Mouse (Mus musculus): ENCODE data around the gene Vps37c. TPM values are rescaled to one million over a fixed set of nuclear protein-coding genes. Genes with fewer than 3 reads are reported as not detected.

Vps37c gene
- polyA plus RNA-seq, 1 experiment = 29.5 TPM

DNA sequence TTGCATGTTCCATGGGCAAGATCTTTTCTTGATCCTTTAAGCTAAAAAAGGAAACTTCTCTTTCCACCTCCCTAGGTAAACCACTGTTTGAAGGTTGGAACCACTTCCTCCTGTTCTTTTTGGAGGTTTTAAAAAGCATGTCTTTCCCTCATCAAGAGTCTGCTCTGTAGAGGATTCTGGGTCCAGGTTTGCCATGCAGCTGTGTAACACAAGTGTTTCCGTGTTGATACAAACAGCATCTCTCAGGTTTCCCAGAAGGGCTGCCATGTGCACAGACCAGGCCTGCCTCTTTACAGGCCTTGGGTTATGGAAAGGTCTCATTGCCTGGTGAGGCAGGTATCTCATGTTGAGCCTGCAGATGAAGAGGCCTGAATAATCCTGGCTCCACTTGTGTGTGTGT is 63.1 kb downstream of the Vps37c start:
- 49% methylated on average over 1 of the region's 1 CpGs for WGBS
- H3K4me1 ChIP-seq (ENCODE audit: control insufficient read depth, insufficient read depth, low read length) = peaks cover 4% of the 10 kb centered on the region; the same call in 1 of the 2 replicates
- TF ChIP-seq CTCF (IDR thresholded peaks at IDR 0.05; ENCODE audit: control insufficient read depth, insufficient read depth, low read length) (no peak), POLR2A (IDR thresholded peaks at IDR 0.05; ENCODE audit: borderline replicate concordance, control insufficient read depth, low read depth, low read length) (no peak)
- H3K27ac ChIP-seq (ENCODE audit: control insufficient read depth, insufficient read depth, low read depth, low read length, poor library complexity) = no peak overlapping the region
- no peak overlapping the region for H3K4me3 ChIP-seq (replicated peaks; ENCODE audit: control insufficient read depth, low read depth, low read length)

DNA sequence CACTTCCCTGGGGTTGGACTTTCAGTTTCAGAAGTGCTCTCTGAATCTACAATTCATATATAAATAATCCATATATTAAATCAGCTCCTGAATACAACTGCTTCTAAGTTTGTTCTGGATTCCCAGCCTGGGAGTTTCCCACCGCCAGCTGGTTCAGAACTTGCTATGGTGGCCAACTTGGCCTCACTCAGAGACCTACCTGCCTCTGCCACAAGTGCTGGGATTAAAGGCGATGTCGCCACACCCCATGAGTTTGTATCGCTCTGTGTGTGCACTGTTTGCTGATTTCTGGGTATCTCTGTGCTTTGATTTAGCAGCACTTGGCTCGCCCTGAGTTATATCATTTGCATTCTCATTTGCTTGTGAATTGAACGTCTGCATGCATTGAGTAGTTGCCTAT is 63.6 kb downstream of the Vps37c start:
- no peak overlapping the region for H3K27ac ChIP-seq (ENCODE audit: control insufficient read depth, insufficient read depth, low read depth, low read length, poor library complexity)

DNA sequence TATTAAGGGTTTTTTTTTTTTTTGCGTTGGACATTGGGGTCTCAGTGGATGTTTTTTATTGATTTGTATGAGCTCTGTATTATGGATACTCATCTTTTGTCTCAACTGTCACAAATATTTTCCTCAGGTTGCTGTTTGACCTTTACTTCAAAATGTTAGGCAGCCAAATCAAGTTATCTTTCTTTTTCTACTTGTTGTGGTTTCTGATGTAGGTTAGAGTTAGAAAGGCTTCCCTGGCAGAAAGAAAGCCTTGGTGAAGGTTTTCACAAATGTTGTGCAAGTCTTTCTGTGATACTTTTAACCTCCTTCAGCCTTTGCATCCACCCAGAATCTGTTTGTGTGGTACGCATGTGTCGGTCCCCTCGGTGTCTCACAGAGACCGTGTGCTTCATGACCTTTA is 64.1 kb downstream of the Vps37c start:
- WGBS = 86% methylated on average over 5 of the region's 5 CpGs
- TF ChIP-seq POLR2A (IDR thresholded peaks at IDR 0.05; ENCODE audit: borderline replicate concordance, control insufficient read depth, low read depth, low read length) = no peak
- peaks cover 4% of the 10 kb centered on the region; the same call in 1 of the 2 replicates for H3K4me1 ChIP-seq (ENCODE audit: control insufficient read depth, insufficient read depth, low read length)

More for the DNA sequence above, 63.6 kb downstream of the Vps37c start:
- Histone ChIP-seq H3K4me3 (replicated peaks; ENCODE audit: control insufficient read depth, low read depth, low read length) (no peak overlapping the region), H3K4me1 (ENCODE audit: control insufficient read depth, insufficient read depth, low read length) (peaks cover 4% of the 10 kb centered on the region; the same call in 1 of the 2 replicates)
- WGBS = 81% methylated on average over 6 of the region's 6 CpGs
- TF ChIP-seq CTCF (IDR thresholded peaks at IDR 0.05; ENCODE audit: control insufficient read depth, insufficient read depth, low read length) (no peak), POLR2A (IDR thresholded peaks at IDR 0.05; ENCODE audit: borderline replicate concordance, control insufficient read depth, low read depth, low read length) (no peak)

DNA sequence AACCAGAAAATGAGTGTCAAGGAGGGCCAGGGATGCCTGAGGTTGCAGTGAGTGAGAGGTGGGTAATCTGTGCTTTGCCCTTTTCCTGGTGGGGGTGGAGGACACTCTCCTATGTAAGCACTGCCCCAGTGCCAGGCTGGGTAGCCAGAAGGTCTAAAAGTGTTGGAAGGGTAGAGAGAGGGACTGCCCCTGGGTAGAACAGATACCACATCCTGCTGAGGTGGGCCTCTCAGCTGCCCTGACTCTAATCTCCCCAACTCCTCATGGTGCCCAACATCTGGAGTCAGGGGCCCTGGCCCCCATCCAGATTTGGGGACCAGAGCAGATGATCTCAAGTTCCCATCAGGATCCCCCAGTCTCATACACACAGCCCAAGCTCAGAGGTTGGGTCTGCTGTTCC is 68.6 kb downstream of the Vps37c start:
- no peak overlapping the region for H3K27ac ChIP-seq (ENCODE audit: control insufficient read depth, insufficient read depth, low read depth, low read length, poor library complexity)
- no peak overlapping the region for H3K4me3 ChIP-seq (replicated peaks; ENCODE audit: control insufficient read depth, low read depth, low read length)
- TF ChIP-seq POLR2A (IDR thresholded peaks at IDR 0.05; ENCODE audit: borderline replicate concordance, control insufficient read depth, low read depth, low read length) (no peak), CTCF (IDR thresholded peaks at IDR 0.05; ENCODE audit: control insufficient read depth, insufficient read depth, low read length) (no peak)
- H3K4me1 ChIP-seq (ENCODE audit: control insufficient read depth, insufficient read depth, low read length) = no peaks in the 10 kb centered on the region

More for the DNA sequence above, 64.1 kb downstream of the Vps37c start:
- no peak overlapping the region for H3K27ac ChIP-seq (ENCODE audit: control insufficient read depth, insufficient read depth, low read depth, low read length, poor library complexity)
- no peak overlapping the region for H3K4me3 ChIP-seq (replicated peaks; ENCODE audit: control insufficient read depth, low read depth, low read length)

DNA sequence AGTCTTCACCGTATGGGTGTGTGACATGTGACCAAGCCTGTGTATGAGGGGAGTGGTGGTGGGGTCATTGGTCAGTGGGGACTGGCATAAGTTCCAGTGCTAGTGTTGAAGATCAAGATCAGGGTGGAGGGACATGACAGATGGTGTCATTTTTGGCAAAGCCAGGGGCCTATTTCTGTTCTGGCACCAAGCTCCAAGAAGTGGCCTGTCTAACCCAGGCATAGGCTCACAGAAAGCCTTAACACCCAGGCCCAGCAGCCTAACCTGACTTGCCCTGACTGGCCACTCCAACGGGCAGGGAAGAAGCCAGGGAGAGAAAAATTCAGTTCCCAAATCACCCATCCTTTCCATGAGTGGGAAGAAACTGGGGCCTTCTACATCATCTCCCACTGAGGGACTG is 69.0 kb downstream of the Vps37c start:
- H3K4me3 ChIP-seq (replicated peaks; ENCODE audit: control insufficient read depth, low read depth, low read length) = no peak overlapping the region
- H3K27ac ChIP-seq (ENCODE audit: control insufficient read depth, insufficient read depth, low read depth, low read length, poor library complexity) = no peak overlapping the region
- TF ChIP-seq POLR2A (IDR thresholded peaks at IDR 0.05; ENCODE audit: borderline replicate concordance, control insufficient read depth, low read depth, low read length) = no peak
- 68% methylated on average over 2 of the region's 2 CpGs for WGBS
- H3K4me1 ChIP-seq (ENCODE audit: control insufficient read depth, insufficient read depth, low read length) = no peaks in the 10 kb centered on the region

DNA sequence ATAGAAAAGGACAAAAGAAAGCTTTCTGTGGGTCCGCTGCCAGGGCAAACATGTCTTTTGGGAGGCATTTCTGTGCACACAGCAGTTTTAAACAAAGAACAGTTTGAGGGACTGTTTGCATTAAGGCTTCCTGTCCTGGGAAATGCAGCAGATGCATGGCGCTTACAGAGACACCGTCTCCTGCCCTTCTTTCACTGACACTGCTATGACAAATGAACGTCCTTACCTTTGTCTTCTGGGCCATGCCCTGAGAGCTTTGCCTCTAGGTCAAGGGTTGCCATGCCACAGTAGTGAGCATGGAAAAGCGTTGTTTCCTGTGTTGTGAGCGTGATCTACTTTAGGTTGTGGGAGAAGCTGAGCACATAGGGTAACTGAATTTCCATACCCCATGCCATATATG is 70.2 kb downstream of the Vps37c start:
- Histone ChIP-seq H3K27ac (ENCODE audit: control insufficient read depth, insufficient read depth, low read depth, low read length, poor library complexity) (no peak overlapping the region), H3K4me1 (ENCODE audit: control insufficient read depth, insufficient read depth, low read length) (no peaks in the 10 kb centered on the region), H3K4me3 (replicated peaks; ENCODE audit: control insufficient read depth, low read depth, low read length) (no peak overlapping the region)
- WGBS = 81% methylated on average over 6 of the region's 6 CpGs
- TF ChIP-seq CTCF (IDR thresholded peaks at IDR 0.05; ENCODE audit: control insufficient read depth, insufficient read depth, low read length) (no peak), POLR2A (IDR thresholded peaks at IDR 0.05; ENCODE audit: borderline replicate concordance, control insufficient read depth, low read depth, low read length) (no peak)

DNA sequence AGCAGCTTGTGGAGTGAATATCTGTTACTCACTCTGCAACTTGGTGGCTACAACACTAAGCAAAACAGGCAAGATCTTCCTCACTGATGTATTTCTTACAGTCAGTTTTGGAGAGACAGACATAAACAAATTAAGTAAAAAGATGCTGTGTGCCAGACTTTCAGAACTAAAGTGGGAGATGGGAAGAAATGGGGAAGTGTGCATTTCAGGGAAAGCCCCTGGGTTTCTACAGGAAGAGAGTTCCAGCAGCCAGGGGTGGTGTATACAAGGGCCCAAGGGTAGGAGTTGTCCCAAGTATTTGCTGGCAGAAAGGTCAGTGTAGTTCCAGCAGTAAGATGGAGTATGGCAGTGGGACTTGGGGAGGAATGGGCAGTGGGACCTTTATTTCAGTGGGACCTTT is 71.0 kb downstream of the Vps37c start:
- H3K4me3 ChIP-seq (replicated peaks; ENCODE audit: control insufficient read depth, low read depth, low read length) = no peak overlapping the region
- no peaks in the 10 kb centered on the region for H3K4me1 ChIP-seq (ENCODE audit: control insufficient read depth, insufficient read depth, low read length)
- TF ChIP-seq POLR2A (IDR thresholded peaks at IDR 0.05; ENCODE audit: borderline replicate concordance, control insufficient read depth, low read depth, low read length) = no peak
- no peak for TF ChIP-seq CTCF (IDR thresholded peaks at IDR 0.05; ENCODE audit: control insufficient read depth, insufficient read depth, low read length)
- H3K27ac ChIP-seq (ENCODE audit: control insufficient read depth, insufficient read depth, low read depth, low read length, poor library complexity) = no peak overlapping the region

DNA sequence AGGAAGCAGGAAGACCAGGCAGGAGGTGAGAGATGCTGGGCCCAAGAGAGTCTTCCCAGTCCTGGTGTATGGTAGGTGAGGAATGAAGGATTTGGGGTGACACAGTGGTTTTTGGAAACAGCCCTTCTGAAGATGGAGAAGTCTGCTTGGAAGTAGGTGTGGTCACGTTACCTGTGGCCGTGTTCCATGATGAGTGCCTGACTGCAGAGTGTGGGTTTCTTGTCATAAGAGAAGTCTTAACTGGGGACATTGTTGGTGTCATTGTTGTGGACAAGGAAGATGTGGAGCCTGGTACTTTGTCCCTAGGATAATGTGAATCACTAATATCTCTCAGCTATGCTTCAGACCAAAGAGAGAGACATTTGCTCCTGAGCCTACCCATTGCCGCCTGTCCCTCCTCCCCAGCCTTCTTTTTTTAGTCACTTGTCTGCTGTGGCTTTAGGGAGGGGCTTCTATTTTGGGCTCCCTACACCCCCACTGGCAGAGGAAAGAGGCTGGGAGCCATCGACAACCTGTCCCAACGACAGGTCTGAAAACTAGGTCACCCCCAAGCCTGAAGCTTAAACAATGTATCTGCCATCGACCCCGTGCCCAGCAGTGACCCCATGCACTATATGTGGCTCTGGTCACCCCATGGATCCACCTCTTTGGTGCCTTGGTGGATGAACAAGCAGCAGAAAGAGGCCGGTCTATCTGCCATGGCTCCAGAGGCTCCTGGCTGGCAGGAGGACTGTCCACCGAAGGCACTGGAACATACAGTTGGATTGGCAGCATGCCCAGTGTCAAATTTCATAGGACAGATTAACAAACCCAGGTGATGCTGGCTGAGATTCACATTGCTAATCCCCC is 71.7 kb downstream of the Vps37c start:
- Histone ChIP-seq H3K4me3 (replicated peaks; ENCODE audit: control insufficient read depth, low read depth, low read length) (no peak overlapping the region), H3K27ac (ENCODE audit: control insufficient read depth, insufficient read depth, low read depth, low read length, poor library complexity) (no peak overlapping the region), H3K4me1 (ENCODE audit: control insufficient read depth, insufficient read depth, low read length) (no peaks in the 10 kb centered on the region)
- no peak for TF ChIP-seq POLR2A (IDR thresholded peaks at IDR 0.05; ENCODE audit: borderline replicate concordance, control insufficient read depth, low read depth, low read length)
- whole genome bisulfite sequencing = 56% methylated on average over 9 of the region's 9 CpGs

All from bone marrow, adult 2 months (tissue).